Mouse (Mus musculus) ES-CJ7 (cell line): Measurements from ENCODE around the gene Cacnb3.
A peak's percentile ranks its signal among the peaks of the same experiment; 100 is the strongest.
"Not testable (repeated sequence)": the region's sequence is repeated elsewhere in the genome, so short reads cannot be mapped to it uniquely, and the experiment has no call there.

ENCODE experiments used
- DNase-seq: peaks from one replicate; pipeline ENCODE4 v3.0.0; 2011; ENCODE audit warnings: low read depth, low spot score

The Cacnb3 gene

DNA sequence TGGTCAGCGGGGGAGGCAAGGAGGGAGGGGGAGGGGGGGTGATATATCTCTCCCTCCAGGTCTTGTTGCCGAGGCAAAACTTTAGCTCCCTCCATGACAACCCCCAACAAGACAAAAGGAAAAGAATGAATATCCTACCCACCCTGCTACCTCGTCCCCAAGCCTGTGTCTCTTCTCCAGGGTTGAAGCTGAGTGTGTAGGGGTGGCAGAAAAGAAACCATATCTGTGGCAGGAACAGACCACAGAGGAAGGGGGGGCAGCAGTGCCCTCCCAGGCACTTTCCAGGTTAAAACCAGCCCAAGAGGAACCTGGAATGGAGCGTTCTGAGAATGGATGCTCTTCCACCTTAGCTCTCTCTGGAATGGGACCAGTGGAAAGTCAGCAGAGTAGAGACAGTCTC, at the start of gene Cacnb3:
Gene Cacnb3, plus strand, starts transcription at position 301 of the 400 bp plus-strand sequence.
- no peak for DNase-seq

DNA sequence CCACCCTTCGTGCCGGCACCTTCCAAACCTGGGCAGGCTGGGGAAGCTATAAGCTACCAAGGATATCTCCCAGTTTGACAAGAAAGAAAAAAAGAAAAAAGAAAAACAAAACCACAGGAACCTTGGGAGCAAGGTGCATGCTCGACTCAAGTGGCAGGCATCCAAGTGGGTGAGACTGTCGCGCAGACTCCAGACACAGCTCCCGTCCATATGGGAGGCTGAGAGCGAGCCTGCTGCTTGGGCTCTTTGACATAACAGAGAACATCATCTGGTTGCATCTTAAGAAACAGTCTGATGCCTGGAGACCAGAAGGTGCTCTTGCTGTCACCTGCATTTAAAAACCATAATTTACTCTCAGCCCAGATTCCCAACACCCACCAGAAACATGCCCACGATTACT, 48.2 kb upstream of the Cacnb3 start:
- DNase-seq: no peak

DNA sequence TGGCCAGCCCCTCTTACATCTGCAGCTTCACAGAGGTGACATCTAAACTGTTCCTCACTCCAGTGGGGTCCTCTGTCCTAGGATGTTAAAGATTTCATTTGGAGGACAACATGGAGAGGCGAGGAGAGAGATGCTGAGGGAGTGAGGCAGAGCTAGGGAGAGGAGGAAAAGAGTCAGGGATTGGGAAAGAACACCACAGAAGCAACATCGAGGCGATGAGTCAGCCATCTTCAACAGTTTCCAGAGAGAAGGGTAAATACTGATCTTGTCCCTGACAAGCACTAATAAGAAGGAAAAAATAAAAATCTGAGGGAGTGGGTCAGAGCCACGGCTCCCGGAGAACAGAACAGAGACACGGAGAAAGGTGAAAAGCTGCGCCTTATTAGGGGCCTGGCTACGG, 47.6 kb upstream of the Cacnb3 start:
- DNase-seq: no peak

GRCm38 (mm10) chr15:98585421-98585820, 45.2 kb upstream of the Cacnb3 start:
- DNase-seq: no peak

DNA sequence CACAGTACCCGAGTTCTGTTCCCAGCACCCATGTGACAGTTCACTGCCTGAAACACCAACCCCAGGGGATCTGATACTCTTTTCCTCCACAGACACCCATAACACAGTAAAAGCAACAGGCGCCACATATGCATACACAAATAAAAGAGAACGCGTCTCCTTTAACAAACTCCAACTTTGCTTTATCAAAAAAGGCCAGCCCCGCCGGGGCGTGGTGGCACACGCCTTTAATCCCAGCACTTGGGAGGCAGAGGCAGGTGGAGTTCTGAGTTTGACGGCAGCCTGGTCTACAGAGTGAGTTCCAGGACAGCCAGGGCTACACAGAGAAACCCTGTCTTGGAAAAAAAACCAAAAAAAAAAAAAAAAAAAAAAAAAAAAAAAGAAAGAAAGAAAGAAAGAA, 44.5 kb upstream of the Cacnb3 start:
- not testable (repeated sequence) for DNase-seq

DNA sequence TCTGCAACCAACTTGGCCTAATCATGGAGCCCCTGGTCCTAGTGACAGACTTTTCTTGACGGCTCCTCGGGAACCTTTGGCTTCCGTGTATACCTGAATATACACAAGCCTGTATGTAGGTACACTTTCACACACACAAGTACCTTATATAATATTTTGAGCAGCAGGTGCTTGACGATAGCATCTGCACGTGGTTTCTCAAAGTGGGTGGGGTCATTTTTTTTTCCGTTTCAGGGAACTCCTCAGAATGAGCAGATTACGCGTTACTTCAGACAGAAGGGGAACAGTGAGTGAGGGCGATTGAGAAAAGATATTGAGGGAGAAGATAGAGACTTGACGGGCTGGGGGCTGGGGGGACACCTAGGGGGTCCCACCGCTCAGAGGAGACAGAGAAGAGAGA, 42.9 kb upstream of the Cacnb3 start:
- no peak for DNase-seq

DNA sequence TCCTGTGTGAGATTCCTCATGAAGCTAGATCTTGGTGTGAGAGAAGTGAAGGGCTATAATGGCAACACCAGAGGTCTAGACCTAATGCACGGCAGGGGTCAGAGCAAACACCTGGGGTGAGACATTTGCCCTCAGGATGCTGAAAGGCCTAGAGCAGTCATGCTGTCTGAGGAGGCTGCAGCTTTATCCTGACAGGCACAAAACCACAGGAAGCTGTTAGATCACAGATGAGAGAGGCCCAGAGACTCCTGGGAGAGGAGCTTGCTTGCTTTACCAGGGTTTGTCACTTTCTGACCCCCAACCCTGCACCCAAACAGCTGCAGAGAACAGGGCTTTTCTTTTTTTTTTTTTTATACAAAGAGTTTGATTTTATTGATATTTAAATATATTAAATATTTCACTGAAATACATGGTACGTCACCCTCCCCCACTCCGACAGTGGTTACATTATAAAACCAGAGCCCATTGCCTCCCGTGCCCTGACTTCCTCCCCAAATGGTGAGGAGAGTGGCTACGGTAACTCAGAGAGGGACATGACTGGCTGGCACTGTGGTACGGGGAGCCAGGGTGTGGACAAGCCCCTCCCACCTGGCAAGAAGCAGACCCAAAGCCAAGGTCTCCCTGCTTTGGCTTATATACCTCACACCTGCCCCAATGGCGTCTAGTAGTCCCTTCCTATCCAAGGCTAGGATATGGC, 40.9 kb upstream of the Cacnb3 start:
- DNase-seq: no peak

GRCm38 (mm10) chr15:98591396-98591795, 39.2 kb upstream of the Cacnb3 start:
- DNase-seq: no peak

DNA sequence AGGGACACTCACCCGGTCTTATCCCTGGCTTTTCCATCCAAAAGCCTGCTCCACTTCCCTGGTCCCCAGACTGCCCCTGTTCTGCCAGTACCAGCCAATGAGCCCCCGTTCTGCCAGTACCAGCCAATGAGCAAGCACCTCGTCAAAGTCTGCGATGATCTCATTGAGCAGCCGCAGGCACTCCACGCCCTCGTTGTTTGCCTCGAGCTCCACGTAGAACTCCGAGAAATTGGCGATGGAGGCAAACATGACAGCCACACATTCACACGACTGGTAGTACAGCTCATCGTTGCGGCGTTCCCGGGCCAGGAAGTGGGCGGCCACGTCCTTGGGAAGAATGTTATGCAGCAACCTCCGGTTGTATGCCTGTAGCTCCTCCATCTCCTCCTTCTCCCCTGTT, 36.4 kb upstream of the Cacnb3 start:
- peak; percentile 66 for DNase-seq

DNA sequence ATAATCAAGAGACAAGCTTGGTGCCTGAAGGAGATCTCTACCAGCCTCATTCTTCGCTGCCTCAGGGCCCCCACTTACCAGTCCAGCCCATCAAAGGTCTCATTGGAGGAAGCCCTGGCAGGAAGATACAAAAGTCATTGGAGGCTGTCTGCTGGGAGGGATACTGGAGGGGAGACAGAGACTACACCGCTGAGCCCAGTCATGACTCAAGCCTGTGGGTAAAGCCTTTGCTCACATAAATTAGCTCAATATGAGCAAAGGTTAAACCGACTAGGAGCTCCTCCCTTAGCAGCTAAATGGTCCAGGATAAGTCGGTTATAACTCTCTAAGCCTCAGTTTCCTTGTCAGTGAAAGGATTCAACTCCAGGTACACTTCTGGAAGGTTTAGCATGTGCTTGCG, 35.6 kb upstream of the Cacnb3 start:
- no peak for DNase-seq

DNA sequence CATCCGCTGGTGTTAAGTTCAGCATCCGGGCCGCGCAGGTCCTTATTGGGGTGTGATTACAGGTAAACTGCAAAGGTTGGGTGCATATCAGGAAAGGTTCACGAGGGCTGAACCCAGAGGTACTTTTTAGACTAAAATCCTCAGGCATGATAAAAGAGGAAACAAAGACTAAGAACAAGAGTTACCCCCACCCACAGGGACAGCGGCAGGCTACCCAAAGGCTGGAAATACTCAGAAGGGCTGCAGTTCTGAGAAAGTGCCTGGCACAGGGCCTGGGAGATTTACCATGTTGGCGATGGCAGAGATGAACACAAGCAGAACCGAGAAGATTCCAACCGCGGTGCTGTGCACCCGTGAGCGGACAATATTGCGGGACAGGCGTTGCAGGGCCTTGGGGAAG, 34.0 kb upstream of the Cacnb3 start:
- no peak for DNase-seq

- DNase-seq: peak; percentile 29
Measured at GRCm38 (mm10) chr15:98600036-98600709, 30.5 kb upstream of the Cacnb3 start.

DNA sequence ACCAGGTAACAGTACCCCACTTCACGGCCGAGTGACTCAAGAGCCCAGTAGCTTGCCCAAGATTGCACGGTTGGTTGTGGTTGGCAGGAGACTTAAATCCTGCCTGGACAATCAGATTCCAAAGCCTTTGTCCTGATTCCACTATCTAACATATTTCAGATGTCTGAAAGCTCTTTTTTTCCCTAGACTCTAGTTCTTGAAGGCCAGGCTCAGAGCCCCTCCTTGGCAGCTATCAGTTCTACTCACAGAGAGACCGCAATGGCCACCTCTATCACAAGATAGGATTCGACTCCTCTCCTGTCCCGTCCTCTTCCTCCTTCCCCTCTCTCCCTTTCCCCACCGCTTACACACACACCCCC, 28.8 kb upstream of the Cacnb3 start:
- DNase-seq: no peak

- DNase-seq: peak; percentile 33
Measured at GRCm38 (mm10) chr15:98602191-98602881, 28.3 kb upstream of the Cacnb3 start.

DNA sequence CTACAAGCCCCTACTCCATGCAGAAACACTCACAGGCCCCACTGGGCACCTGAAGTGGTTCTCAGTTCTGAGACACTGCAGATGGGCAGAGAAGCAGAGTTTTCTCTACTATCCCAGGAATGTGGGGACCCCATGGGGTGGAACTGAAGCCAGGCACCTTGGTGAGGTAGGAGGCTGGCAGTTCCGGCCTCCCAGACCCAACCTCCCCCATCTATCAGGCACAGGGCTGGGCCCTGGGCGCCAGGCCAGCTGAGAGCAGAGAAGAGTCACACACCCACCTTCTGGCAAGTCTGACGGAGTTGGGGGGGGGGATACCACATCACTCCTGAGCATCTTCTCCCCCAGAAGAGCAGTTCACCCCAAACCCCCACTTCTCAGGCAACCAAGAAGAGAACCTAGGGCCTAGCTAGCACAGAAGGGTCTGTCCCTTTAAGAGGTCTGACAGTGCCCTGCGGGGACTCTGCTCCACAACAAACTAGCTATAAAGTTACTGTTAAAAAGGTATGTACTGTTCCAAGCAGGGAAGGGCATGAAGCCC, 27.6 kb upstream of the Cacnb3 start:
- DNase-seq: no peak

DNA sequence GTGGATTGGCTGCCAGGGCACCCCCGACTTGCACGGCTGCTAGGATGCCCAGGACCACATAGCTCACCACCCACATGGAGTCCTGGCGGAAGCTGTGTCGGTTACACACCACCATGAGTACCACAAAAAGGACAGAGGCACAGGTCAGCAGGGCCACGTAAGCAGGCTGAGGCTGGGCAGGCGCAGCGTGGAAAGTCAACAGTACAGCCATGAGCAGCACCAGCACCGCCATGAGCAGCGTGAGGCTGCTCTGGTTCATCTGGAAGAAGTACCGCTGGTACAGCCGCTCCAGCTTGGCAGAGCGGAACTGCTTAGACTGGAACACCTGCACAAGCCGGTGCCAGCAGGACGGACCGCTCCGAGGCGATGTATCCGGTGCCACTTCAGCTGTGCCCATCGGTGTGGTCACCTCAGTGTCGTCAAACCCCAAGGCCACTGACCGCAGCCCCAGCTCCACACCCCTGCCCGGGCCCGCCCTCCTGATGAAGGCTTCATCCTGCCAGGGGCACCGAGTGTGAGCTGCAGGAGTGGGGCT, 26.5 kb upstream of the Cacnb3 start:
- no peak for DNase-seq

- no peak for DNase-seq
Measured at GRCm38 (mm10) chr15:98606051-98606536, 24.5 kb upstream of the Cacnb3 start.

DNA sequence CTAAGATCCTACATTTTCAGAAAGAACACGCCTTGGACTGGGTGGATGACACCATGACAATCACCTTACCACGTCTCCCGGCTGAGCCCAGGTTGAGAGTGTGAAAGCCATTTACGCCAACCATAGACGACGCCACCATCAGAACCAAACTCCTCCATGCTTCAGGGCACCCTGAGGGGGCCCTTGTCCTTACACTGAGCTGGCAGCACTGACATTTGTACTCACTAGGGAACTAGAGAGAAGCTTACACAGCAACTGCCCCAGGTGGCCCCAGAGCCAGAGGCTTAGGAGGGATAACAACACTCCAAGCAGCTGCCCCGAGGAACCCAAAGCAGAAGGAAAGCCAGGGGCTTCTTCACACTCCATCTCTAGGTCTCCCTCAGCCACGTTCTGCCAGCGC, 23.9 kb upstream of the Cacnb3 start:
- DNase-seq: no peak

DNA sequence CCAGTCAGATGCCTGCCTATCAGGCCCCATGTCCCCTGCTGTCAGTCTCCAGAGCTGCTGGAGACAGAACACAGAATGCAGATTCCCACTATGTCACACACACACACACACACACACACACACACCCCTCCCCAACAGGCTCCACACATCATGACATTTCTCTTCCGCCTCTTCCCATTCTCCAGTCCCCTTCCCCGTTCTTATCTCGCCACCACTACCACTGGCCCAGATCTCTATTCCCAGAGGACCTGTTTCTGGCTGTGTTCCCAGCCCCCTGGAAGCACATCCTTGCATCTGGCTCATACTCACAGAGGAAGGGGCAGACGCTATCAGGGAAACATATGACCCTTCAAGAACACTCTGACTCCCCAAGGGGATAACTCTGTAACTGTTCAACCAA, 23.1 kb upstream of the Cacnb3 start:
- DNase-seq: no peak

DNA sequence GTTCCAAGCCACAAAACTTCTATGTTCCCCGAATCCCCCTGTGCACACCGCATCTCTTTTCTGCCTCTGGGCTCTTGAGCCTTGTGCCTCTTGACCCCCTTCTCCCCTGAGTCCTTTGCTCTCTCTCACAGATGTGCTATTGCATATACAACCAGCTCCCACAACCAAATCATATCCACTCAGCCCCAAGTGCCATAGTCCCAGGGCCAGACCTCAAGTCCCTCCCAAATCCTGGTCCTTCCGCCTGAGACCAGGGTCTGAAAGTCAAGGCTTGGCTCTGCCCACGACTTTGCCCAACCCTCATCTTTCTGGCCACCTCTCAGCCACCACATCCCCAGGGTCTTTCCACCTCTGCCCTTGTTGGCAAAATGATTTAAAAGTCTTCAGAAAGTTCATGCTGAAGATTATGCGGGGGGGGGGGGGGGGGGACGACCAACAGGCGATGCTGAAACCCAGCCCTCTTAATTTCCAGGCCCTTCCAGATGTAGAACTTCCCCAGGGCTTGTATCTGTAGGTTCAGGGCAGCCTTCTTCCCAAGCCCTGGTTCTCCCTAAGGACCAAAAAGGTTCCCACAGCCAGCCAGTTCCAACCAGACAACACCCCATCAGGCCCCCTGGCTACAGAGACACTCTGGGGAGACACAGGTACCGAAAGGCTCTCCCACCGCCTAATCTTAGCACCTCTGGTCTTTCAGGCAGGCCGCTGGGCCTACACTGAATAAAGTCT, 22.4 kb upstream of the Cacnb3 start:
- no peak for DNase-seq

DNA sequence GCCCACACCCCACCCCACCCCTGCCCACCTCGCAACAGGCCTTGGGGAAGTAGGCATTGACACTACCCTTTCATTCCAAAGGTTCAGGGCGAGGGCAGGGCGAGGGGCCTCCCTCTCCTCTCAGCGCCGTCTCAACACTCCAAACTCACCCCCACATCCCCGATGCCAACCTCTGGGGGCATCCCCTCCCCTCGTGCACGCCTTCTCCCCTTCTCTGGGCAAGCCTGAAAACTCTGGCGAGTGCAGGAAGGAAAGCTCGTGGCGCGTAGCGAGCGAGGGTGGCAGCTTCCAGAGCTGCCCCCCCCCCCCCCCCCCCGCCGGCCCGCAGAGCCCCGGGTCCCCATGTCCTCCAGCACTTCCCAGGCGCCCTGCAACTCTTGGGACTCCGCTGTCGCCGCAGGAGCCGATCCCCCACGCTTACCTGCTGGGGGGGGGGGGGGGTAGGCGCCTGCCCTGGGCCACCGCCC, 21.8 kb upstream of the Cacnb3 start:
- no peak for DNase-seq
